Comparison of ENCODE assay signal across 24 mouse cellular contexts in the genomic region with DNA sequence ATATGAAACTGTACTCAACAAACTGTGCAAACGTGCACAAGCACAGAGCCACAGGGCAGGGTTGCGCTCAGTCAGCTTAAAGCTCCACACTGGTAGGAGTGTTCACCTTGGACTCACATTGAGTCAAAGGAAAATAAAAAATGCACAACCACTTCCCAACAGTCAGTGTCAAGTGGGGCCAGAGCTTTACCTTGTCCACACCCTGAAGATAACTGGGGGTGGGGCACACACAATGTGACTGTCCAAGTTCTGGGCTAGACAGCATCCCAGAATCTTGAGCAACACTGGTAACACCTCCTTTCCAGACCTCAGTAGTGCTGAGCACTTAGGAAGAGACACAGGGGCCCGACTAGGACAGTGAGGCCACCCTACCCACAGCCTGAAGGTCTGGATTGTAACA.
"Had no signal": no experiment of that assay in that cellular context is flagged by ENCODE, and none has a peak within 500 bp of the region (broad histone marks: within the 10 kb centered on the region; RNA-seq: fewer than 3 reads in every experiment).

No protein-coding gene starts in this region.

- H3K9me3 ChIP-seq: kidney, embryonic 15.5 days; limb, embryonic 10.5 days; limb, embryonic 13.5 days; liver, embryonic 12.5 days; liver, embryonic 15.5 days; lung, embryonic 15.5 days; midbrain, embryonic 10.5 days; neural tube, embryonic 12.5 days; neural tube, embryonic 15.5 days had no signal

- H3K36me3 ChIP-seq: liver, embryonic 15.5 days had no signal

- H3K27ac ChIP-seq: kidney, embryonic 15.5 days; limb, embryonic 10.5 days; limb, embryonic 13.5 days; liver, embryonic 12.5 days; liver, embryonic 15.5 days; lung, embryonic 15.5 days; midbrain, embryonic 10.5 days; neural tube, embryonic 12.5 days; neural tube, embryonic 15.5 days; stomach, postnatal 0 days had no signal

- H3K4me2 ChIP-seq: kidney, embryonic 15.5 days; limb, embryonic 13.5 days; liver, embryonic 12.5 days; liver, embryonic 15.5 days; lung, embryonic 15.5 days; neural tube, embryonic 12.5 days; neural tube, embryonic 15.5 days had no signal

- H3K9ac ChIP-seq: kidney, embryonic 15.5 days; limb, embryonic 13.5 days; liver, embryonic 12.5 days; liver, embryonic 15.5 days; lung, embryonic 15.5 days; neural tube, embryonic 12.5 days; neural tube, embryonic 15.5 days had no signal

- H3K4me1 ChIP-seq: kidney, embryonic 15.5 days; limb, embryonic 10.5 days; limb, embryonic 13.5 days; liver, embryonic 12.5 days; liver, embryonic 15.5 days; lung, embryonic 15.5 days; megakaryocyte, embryonic 14.5 days; midbrain, embryonic 10.5 days; neural tube, embryonic 12.5 days; neural tube, embryonic 15.5 days had no signal

- H3K4me3 ChIP-seq: kidney, embryonic 15.5 days; limb, embryonic 10.5 days; limb, embryonic 13.5 days; liver, embryonic 12.5 days; liver, embryonic 15.5 days; lung, embryonic 15.5 days; megakaryocyte, embryonic 14.5 days; midbrain, embryonic 10.5 days; neural tube, embryonic 12.5 days; neural tube, embryonic 15.5 days had no signal

- H3K27me3 ChIP-seq: kidney, embryonic 15.5 days; limb, embryonic 13.5 days; liver, embryonic 12.5 days; liver, embryonic 15.5 days; lung, embryonic 15.5 days; neural tube, embryonic 12.5 days; neural tube, embryonic 15.5 days had no signal

- ATAC-seq: liver, embryonic 12.5 days had no signal

- DNase-seq: kidney, postnatal 10 days; kidney, postnatal 36 days; liver; lung, adult 18-20 months; lung, postnatal 10 days; lung, postnatal 36 days; midbrain, embryonic 14.5 days; right cerebral cortex, adult 18-20 months; right cerebral cortex, postnatal 14 days; right cerebral cortex, postnatal 4 days; thymus, adult 2 months; thymus, postnatal 14 days; thymus, postnatal 4 days had no signal
